Mouse (Mus musculus) C2C12 (cell line): ENCODE data around the gene Zfp11.

Experiments used
- CEBPB ChIP-seq: IDR thresholded peaks from one replicate; pipeline ENCODE4 v1.6.1; 2011; ENCODE audit warnings: low read depth, mild to moderate bottlenecking, control low read depth, moderate library complexity
- CTCF ChIP-seq: IDR thresholded peaks from one replicate; pipeline ENCODE4 v1.5.1; 2011; ENCODE audit not compliant: control insufficient read depth, insufficient read depth, insufficient read length
- MAX ChIP-seq: IDR thresholded peaks from one replicate; pipeline ENCODE4 v1.6.1; 2011; ENCODE audit warnings: mild to moderate bottlenecking, control low read depth
- MYOG ChIP-seq: IDR thresholded peaks from one replicate; pipeline ENCODE4 v1.6.1; 2011; ENCODE audit not compliant: control insufficient read depth, insufficient read length; ENCODE audit errors: extremely low read depth
- USF1 ChIP-seq: IDR thresholded peaks from one replicate; pipeline ENCODE4 v1.6.1; 2011; ENCODE audit warnings: low read depth, mild to moderate bottlenecking, control low read depth, moderate library complexity

DNA sequence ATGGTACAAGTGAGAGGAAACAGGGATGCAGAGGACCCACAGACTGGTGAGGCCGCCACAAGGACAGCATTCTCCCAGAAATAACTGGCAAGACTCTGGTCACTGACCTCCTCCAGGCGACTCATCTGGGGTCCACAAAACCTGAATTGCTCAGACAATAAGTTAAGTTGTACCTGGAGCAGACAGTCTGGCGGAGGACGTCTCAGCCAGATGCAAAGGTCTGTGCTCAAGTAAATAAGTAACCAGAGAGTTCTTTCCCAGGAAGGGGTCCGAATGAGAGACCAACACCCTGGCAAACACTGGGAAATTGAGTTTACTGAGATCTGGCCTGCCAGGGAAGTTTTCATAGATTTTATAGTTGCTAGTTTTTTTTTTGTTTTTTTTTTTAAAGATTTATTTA, 48.5 kb downstream of the Zfp11 start:
- no peak for TF ChIP-seq CTCF
- TF ChIP-seq CEBPB = no peak
- TF ChIP-seq MYOG = no peak
- no peak for TF ChIP-seq USF1
- no peak for TF ChIP-seq MAX
